Mouse (Mus musculus) lung, postnatal 4 days (tissue): ENCODE measurements around the gene Styx.
"Not testable (repeated sequence)": the region's sequence is repeated elsewhere in the genome, so short reads cannot be mapped to it uniquely, and the experiment has no call there.

Source experiments
- DNase-seq, 2 experiments: peaks; one replicate each; pipeline ENCODE4 v3.0.0; 2021

Gene Styx

DNA sequence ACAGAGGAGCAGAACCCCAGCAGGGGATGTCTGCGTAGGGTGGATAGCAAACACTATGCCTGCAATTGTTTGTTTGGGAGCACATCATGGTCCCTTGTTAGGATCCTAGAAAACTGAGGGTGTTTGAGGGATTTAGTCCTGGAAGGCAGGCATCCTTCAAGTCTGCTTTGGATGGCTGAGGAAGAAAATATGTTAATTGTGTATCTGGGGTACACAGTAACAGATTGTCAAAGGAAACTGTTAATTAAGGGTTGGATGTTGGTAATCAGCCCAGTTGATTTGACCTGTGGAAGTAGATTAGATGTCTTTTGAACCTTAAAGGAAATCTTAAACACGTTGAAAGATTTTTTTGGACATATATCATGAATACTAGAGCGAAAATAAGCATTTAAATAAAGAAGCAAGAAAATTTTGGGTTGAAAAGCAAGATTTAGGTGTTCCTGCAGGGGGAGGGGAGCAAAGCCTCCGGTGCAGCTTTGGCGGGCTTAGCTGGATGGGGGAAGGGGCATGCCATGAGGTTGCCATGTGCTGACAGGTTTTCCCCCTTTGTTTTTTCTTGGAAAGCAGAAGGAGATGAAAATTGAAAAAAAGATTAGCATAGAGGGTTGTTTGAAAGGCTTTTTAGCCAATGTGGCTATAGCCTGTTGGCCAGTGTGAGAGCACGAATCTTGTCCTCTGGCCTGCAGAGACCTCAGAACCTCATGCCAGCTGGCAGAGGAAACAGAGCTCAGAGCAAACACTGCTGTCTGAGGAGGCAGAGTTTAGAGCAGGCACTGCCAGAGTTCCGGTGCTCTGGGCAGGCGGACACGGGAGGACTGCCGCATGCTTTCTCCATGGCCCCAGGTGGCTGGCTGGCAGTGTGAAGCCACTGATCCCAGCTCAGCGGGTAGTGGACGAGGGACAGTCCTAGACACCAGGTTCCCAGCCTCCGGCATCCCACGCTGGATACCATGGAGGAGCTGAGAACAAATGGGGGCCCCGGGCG, 13.6 kb downstream of the Styx start:
- DNase-seq = peak; percentile 14 to 25

DNA sequence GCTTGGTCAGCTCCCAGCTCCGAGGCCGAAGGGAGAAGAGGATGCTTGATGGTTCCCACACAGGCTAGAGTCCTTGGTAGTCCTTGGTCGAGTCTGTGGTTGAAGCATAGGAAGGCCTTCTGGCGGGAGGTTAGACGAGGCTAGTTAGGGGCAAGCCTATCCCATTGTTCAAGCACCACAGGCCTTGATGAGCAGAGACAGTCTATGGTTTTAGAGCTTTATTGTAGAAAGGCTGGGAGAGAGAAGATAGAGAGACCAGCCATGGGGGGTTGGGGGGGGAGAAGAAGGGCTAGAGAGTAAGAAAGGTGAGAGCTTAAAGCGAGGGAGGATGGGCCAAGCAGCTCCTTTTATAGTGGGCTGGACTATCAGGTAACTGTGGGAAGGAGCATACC, 14.3 kb downstream of the Styx start:
- DNase-seq = no peak

DNA sequence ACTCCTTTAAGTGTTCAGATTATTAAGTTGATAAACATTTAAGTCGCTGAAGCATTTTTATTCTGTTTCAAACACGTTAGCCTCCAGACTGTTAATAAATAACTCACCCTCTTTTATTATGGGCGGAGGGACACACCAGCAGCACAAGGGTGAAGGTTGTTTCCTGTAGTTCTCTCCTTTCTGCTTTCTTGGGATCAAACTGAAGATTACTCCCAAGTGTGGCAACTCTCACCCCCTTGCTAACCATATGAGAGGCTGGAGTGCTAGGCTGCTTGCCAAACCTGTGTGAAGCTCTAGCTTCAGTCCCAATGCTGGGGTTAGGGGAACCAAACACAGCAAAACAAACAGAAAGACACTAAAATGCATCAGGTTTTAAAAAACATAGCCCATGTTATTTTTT, 27.9 kb downstream of the Styx start:
- no peak for DNase-seq

DNA sequence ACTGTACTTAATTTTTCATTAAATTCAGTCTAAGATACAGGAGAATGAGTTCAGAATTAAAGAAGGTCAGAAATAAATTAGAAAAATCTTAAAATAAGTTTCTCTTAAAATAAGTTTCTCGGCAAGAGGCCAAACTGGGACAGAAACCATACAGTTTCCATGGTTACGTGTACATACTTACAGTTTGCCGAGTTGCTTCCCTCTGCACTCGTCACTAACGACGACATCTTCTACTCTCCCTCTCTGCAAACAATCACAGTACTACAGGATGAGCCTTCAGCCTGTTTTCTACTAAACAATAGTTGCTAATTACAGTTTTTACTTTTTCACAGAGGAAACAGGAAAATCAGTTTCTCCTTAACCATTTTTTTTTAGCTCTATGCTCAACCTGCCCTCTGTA, 29.9 kb downstream of the Styx start:
- DNase-seq = no peak

DNA sequence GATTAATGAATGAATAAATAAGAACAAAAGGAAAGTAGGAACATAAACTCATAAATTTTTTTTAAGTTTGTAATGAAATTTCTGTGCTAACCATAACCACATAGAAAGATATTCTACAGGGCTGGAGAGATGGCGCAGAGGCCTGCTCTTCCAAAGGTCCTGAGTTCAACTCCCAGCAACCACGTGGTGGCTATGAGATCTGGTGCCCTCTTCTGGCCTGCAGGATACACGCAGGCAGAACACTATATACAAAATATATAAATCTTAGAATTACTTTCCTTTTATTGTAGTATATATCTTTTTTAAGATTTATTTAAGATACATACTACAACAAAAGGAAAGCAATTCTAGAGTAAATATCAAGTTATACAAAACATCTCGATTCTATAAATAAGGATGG, 32.0 kb downstream of the Styx start:
- no peak for DNase-seq

DNA sequence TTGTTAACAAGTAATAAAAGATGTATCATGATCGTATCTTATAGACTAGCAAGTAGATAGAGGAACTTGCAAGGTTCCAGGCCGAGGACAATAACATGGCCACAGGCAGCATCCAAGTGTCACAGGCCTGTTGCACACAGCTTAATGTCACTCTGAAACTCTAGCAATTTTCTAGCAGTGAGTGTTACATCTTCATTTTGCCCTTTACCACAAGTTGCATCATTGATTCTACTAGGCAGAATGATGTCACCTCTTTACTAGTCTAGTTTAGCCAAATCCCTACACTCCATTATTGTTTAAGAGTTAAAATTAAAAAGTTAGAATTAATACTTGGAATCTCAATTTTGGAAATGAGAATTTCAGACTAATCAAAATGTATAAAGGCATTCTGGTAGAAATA, 34.7 kb downstream of the Styx start:
- DNase-seq = no peak

DNA sequence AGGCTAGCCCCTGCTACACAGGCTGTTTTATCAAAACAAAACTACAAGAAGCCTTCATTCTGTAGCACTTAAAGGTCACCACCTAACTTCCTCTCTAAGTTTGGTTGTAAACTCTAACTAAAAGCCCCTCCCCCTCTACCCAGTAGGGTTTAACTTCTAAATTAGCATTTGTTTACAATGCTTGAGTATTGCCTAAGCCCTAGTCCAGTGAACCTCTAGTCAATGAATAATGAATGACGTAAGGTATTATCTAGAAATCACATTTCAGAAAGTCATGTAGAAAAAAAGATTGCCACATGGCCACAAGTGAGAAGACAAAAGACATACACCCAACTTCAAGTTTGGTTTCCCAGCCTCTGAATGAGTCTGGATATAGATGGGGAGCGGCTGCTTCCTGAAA, 36.6 kb downstream of the Styx start:
- no peak for DNase-seq

DNA sequence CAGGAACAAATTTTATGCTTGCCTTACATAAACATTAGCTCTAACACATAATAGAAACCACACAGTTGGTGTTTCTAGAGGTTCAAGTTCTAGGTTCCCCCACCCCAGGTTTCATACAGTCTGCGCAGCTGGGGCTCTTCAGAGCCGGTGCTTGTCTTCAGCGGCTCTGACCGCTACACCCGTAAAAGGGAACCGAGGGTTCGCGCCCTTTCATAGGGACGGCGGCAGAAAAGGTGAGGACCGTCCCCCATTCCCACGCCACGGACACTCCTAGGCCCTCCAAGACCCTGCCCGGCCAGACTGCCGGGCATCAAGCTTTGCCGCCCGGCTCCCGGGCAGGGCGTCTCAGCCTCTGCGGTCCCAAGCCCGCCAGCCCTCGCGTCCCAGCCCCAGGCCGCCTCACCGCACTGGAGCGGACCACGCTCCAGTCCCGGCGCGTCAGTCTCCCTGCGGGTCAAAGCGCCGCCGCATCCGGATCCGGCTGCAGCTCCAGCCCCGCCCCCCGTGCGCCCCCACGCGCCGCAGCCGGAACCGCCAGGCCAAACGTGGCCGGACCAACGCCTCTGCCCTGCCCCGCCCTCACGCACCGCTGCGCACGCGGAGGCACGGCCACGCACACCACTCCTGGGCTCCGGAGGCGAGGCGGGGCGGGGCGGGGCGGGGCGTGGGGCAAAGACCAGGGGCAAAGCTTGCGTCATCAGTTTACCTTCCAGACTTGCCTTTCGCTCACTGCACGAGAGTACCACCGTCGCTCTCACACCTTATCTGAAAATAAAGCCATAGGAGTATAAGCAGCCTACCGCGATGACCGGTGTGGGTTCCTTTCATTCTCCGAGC, 37.7 kb downstream of the Styx start:
- peak; percentile 94 to 97 for DNase-seq

DNA sequence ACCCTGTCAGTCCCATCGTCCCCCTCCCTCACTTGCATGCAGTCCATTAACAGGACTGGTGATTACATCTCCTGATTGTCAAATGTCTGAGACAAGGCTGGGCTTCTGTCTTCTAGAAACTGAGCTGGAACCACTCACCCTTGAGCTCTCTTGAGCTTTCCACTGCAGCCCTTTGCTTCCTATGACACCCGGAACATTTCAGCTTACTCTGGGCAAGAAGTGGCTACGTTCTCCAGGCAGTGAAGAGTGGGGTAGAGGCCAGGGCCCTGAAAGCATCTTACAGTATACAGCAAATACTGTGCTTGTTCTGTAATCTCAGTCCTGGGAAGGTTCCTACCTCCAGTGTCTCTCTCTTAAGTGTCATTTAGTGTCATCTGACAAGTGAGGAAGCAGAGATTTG, 38.3 kb downstream of the Styx start:
- no peak for DNase-seq

DNA sequence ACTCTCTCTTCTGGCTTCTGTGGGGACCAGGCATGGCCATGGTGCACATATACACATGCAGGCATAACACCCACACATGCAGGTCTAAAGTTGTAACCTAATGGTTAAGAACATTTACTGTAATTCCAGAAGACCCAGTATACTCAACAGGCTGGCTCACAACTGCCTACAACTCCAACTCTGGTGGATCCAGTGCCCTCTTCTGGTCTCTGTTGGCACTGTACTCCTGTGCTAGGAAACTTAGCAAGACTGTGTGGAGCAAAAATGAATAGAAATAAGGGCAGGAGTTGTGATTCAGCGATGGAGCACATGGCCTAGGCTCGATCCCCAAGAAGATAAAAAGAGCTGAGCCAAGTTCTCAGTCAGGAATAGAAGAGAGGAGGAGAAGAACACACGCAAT, 48.9 kb downstream of the Styx start:
- peak in 1 of 2 experiments; percentile 23 for DNase-seq

DNA sequence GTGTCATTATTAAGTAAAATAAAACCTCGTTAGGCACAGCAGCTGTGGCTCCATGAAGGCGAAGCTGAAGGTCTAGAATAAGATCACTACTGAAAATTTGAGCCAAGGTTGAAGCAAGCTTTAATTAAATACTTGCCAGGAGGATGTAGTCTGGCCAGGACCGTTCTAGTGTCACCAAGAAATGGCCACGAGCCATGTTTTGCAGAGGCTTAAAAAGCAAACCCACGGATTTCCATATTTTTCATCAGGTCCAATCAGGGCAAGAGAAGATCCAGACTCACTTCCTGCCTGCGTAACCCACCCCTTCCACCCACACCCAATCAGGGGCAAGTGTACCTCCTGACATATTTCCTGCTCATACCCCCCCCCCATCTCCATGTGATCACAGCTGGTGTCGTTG, 52.8 kb downstream of the Styx start:
- no peak for DNase-seq

DNA sequence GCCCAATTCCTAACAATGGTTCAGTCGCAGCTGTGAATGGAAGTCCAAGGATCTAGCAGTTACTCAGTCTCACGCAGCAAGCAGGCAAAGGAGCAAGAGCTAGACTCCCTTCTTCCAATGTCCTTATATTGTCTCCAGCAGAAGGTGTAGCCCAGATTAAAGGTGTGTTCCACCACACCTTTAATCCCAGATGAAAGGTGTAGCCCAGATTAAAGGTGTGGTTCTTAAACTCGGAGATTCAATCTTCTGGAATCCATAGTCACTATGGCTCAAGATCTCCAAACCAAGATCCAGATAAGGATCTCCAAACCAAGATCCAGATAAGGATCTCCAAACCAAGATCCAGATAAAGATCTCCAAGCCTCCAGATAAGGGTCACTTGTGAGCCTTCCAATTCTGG, 53.9 kb downstream of the Styx start, which contains the start of gene Gnpnat1:
Gene Gnpnat1 (minus strand): TSS at position 101 of the 400 bp plus-strand sequence.
- not testable (repeated sequence) for DNase-seq

DNA sequence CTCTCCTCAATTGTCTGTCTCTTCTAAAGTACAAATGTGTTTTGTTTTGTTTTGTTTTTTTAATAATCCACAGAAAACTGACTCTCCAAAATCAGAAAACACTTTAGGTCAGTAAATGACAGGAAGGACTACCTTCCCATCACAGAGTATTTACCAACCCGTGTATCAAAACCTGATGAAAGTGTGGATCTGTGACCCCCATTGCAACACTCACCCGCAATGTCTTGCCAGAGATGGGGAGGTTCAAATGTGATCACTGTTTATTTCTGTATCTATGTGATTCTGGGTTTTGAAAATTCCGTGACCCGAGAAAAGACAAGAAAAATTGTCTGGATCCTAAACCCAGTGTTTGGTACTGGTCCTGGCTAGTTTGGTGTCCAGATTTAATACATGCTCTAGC, 65.4 kb downstream of the Styx start:
- no peak for DNase-seq

DNA sequence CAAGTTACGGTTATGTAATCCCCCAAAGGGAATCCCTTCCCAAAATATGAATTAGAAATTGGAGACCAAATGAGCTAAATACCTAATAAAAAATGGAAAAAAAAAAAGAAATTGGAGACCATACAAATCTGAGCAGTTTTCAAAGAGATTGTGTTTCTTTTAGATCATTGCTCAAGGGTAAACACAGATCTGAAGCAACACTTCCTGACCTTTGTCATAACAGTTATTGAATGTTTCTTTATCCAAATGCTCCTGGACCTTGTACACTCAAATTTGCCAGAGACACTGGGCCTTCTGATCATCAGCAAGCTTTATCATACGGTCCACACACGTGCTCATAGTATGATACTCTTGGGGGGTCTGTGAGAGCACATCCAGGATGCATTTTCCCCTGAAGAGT, 67.7 kb downstream of the Styx start:
- DNase-seq = no peak

DNA sequence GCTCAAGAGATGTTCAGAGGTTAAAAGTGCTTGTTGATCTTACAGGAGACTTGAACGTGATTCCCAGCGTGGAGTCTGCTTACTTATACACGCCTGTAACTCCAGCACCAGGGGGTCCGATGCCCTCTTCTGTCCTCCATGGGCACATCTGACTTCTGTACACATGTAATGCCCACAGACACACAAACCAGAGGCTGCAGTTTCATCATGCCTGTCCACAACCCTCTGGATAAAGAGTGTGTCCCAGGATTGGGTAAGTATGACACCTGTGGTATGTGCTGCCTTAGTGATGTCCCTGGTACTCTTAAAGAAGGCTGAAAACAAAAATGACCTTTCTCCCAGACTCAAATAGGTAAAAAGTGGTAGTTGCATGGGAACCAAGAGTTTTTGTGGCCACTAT, 68.4 kb downstream of the Styx start:
- no peak for DNase-seq

DNA sequence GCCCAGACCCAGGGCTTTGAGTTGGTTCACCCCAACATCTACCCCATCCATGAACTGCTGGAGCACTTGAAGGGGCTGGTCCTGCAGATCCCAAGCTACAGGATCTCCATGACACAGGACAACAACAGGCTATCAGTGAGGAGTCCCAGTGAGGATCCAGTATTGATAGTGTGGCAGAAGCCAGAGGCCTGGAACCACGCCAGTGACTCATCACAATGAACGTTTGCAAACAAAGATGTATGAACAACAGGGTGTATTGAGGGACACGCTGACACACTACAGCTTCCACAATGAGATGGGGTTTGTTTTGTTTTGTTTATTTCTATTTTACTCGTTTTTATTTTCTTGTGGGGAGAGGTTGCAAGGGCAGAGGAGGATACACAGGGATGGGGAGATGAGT, 71.5 kb downstream of the Styx start:
- no peak for DNase-seq

DNA sequence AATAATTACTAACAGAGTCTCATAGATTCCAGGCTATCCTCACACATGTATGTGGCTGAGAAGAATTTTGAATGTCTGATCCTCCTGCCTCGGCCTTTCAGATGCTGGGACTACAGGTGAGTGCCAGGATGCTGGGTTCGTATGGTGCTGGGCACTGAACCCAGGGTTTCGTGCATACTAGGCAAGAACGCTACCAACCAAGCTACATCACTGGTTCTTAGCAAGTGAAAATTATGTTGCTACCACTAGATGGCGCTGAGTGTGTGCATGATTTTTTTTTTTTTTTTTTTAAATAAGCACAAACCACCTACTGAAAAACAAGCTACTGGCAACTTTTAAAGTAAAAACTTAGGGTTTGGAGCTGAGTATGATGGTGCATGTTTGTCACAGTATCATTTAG, 72.3 kb downstream of the Styx start:
- DNase-seq = peak in 1 of 2 experiments; percentile 43

DNA sequence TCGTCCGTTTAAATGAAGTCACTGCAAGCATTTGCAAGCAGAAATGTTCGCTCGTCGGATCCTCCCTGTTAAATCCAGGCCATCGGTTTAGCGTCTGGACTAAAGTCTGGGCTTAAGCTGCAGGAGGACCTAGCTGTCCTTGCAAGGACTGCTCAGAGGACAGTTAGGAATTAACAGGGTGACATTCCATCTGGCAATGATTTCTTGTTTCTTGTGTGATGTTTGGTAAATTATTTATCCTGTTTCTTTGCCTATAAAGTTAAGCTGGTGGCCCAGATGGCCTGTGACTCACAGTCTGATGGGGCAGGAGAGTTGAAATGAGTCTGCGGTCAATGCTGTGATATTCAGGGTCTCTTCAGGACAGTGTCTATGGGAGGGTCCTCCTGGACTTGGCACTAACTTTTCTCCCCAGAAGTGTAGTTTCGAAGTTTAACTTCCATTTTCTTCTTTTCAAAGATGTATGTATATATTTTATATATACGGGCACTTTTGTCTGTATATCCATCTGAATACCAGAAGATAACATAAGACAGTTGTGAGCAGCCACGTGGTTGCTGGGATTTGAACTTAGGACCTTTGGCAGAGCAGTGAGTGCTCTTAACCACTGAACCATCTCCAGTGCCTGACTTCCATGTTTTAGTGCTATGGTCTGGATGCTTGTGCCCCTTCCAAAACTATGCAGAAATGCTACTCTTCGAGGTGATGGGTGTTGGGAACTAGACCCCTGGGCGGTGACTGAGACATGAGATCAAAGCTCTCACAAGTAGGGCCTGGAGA, 79.4 kb downstream of the Styx start:
- no peak for DNase-seq

DNA sequence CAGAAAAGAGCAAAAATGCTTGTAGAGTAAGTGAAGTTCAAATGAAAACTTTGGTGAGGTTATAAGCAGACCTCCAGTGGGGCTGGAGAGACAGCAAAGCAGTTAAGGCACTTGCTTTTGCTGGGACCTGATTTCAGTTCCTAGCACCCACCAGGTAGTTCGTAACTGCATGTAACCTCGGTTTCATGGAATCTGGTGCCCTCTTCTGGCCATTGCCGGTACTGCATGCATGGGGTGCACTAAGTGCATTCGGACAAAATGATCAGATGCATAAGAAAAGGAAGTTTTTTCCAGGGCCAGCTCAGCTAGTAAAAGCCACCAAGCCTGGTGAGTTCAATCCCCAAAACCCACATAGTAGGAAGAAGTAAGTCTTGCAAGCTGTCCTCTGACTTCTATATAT, 81.1 kb downstream of the Styx start:
- no peak for DNase-seq

DNA sequence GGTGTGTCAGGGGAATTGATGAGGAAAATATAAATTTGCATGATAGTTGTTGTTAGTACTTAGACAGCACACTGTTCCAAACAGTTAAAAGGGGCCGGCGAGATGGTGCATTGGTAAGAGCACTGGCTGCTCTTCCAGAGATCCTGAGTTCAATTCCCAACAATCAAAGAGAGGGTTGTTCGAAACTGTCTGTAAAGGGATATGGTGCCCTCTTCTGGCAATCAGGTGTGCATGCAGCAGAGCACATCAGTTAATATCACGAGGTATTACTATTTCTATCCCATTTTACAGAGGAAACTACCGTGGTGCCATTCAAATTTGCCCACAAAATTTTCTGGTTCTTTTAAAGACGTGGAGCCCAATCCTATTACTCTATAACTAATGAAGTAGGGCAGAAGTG, 83.3 kb downstream of the Styx start:
- DNase-seq = no peak

DNA sequence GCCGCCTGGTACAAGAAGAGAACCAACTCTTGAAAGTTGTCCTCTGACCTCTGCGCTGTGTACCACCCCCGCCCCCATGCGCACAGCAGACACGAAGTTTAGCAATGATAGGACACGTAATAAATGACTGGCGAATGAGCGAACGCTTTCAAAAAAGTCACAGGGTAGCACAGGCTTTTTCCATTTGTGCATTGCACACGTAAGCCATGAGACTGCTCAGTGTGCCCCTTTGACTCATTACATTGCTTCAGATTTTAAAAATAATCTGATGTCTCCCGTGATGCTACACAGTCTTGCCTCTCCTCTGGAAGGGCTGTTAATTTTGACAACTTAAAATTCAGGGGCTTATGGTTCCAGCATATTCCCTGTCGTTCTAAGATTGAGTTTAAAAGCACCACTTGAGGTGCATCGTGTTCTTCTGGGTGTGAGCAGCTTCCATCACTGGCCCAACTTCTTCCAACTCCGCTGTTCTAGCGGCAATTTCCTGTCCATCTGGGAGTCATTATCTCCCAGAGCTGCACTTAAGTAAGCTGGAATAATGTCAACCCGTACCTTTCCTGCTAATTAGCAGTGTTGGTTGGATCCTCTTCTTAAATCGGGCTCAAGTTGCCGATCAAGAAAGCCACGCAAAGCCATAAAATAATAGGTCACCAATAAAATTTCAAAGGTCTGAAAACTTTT, 87.5 kb downstream of the Styx start:
- no peak for DNase-seq

DNA sequence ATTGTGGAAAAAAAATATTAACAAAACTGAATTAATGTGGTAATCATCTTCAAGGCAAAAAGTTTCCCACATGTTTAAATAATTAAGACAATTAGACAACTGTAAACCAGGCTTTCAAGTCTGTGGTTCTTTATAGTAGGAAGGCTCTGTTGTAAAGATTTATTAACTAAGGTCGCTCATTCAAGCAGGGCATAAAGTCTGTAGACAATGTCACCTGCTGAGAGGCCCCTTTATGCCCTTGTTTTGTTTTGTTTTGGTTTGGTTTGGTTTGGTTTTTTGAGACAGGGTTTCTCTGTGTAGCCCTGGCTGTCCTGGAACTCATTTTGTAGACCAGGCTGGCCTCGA, 88.0 kb downstream of the Styx start:
- no peak for DNase-seq

DNA sequence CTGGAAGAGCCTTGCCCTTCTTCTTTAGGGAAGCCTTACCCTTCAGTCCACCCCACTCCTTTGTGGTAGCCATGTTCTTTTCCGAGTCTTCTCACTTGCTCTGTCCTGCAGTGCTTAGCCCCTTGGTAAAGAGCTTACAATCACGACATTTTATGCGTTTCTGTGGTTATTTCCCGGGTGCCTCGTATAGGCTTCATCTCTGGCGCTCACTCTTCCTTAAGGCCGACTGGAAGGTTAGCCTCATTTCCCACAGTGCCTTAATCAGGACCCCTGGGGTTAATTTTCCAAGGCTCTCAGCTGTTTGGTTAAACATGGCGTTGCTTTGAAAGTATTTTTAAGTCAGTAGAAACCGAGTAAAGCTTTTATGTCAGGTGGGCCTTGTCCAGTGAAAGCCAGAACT, 88.5 kb downstream of the Styx start:
- DNase-seq = no peak
